Mouse (Mus musculus) testis, adult 2 months (tissue): ENCODE data around the gene Eif2ak4.

Experiments
- CTCF ChIP-seq: fragments of 200-500 bp; IDR thresholded peaks from 2 replicates; pipeline ENCODE4 v1.5.1; 2012; ENCODE audit warnings: low read depth, mild to moderate bottlenecking, inconsistent platforms, low read length, moderate library complexity; ENCODE audit not compliant: control insufficient read depth, insufficient read depth, insufficient replicate concordance
- POLR2A ChIP-seq: fragments of 200-500 bp; IDR thresholded peaks from 2 replicates; pipeline ENCODE4 v1.6.1; 2012; ENCODE audit warnings: low read depth, mild to moderate bottlenecking, inconsistent platforms, low read length, moderate library complexity; ENCODE audit not compliant: control insufficient read depth

DNA sequence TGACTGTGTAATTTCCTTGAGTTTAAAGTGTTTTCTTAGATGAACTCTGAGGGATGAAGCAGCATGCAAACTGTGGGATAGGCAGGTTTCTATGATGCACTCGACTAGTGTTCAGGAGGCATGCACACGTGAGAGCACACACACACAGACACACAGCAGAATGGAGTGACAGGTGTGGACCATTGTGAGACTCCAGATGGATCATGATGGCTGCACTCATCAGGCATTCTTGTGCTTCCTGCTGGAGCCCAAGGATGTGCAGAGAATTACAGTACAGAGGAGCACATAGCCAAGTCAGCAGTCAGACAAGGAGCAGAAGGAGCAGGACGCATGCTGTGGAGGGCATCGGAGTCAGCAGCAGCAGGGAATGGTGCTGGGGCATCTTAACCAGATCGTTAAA is 15.9 kb downstream of the Eif2ak4 start:
- TF ChIP-seq CTCF: no peak
- no peak for TF ChIP-seq POLR2A
